Mouse (Mus musculus) embryonic facial prominence, embryonic 14.5 days (tissue): ENCODE data around the gene Myo3b. TPM values are rescaled to one million over a fixed set of nuclear protein-coding genes. Genes with fewer than 3 reads are reported as not detected.
"Not testable (repeated sequence)": the region's sequence is repeated elsewhere in the genome, so short reads cannot be mapped to it uniquely, and the experiment has no call there.

ENCODE experiments used
- ATAC-seq: fragments of 200-750 bp; cut with Nextera tagmentation; 2 replicates; pipeline ENCODE4 v1.8.0; 2017; ENCODE audit warnings: low read depth, moderate number of reproducible peaks, moderate TSS enrichment
- DNase-seq: peaks from one replicate; pipeline ENCODE4 v3.0.0-alpha.2; 2015; ENCODE audit warnings: low spot score
- H3K27ac ChIP-seq: fragments of 300-500 bp; sonication (generic); replicated peaks from 2 replicates; pipeline ENCODE4 v1.5.1; 2014; ENCODE audit warnings: low read depth, mild to moderate bottlenecking, low read length, moderate library complexity
- H3K27me3 ChIP-seq: fragments of 300-500 bp; sonication (generic); replicated peaks from 2 replicates; pipeline ENCODE4 v1.6.1; 2014; ENCODE audit warnings: low read length; ENCODE audit not compliant: control insufficient read depth, insufficient read depth
- H3K36me3 ChIP-seq: fragments of 300-500 bp; sonication (generic); 2 replicates; pipeline ENCODE4 v1.6.1; 2014; ENCODE audit warnings: low read length, mixed read lengths; ENCODE audit not compliant: control insufficient read depth, insufficient read depth
- H3K4me1 ChIP-seq: fragments of 300-500 bp; sonication (generic); 2 replicates; pipeline ENCODE4 v1.6.1; 2014; ENCODE audit warnings: antibody characterized with exemption, low read length; ENCODE audit not compliant: control insufficient read depth, insufficient read depth
- H3K4me2 ChIP-seq: fragments of 300-500 bp; sonication (generic); 2 replicates; pipeline ENCODE4 v1.6.1; 2014; ENCODE audit warnings: low read depth, mild to moderate bottlenecking, low read length, moderate library complexity, mixed read lengths
- H3K4me3 ChIP-seq: fragments of 300-500 bp; sonication (generic); 2 replicates; pipeline ENCODE4 v1.5.1; 2014; ENCODE audit warnings: low read depth, mild to moderate bottlenecking, low read length
- H3K9ac ChIP-seq: fragments of 300-500 bp; sonication (generic); 2 replicates; pipeline ENCODE4 v1.6.1; 2014; ENCODE audit warnings: low read depth, mild to moderate bottlenecking, low read length, moderate library complexity, mixed read lengths
- H3K9me3 ChIP-seq: fragments of 300-500 bp; sonication (generic); 2 replicates; pipeline ENCODE4 v1.6.1; 2016; ENCODE audit warnings: low read length; ENCODE audit not compliant: control insufficient read depth
- WGBS: fragments of 180-500 bp; shearing (Covaris S2); extraction: QIAGEN DNeasy Blood & Tissue Kit; methylation state at CpG from one replicate; pipeline ENCODE4 v1.1.7; 2014; 5-methylcytosine and 5-hydroxymethylcytosine counted together
- polyA plus RNA-seq: library from polyadenylated mRNA; unstranded; fragments of >200 nt; fragmentation: Nextera tagmentation; extraction: Ambion mirVana; gene quantifications from 2 replicates; pipeline ENCODE4 v1.2.1, GENCODE M21; 2014

Gene Myo3b
- 0.04 TPM in 1 of 2 replicates, not detected in the other for polyA plus RNA-seq

GRCm38 (mm10) chr2:70038752-70039151 is at the start of gene Myo3b:
Gene Myo3b (plus strand): TSS chr2:70039126.
- H3K27ac ChIP-seq: no peak within 1 kb of the TSS
- H3K4me1 ChIP-seq: 0 out of 2 replicates have a peak, but pooled peaks cover 3% of the 10 kb centered on the region
- no peaks in the 10 kb centered on the region for H3K27me3 ChIP-seq
- no peaks in the 10 kb centered on the region for H3K36me3 ChIP-seq
- ATAC-seq: no peak
- DNase-seq: no peak
- 18% methylated on average over 7 of the region's 7 CpGs for WGBS
- H3K9me3 ChIP-seq: no peaks in the 10 kb centered on the region
- H3K9ac ChIP-seq: 0 out of 2 replicates have a peak within 1 kb of the TSS, but pooled peaks have one; percentile 11
- no peak within 1 kb of the TSS for H3K4me2 ChIP-seq
- H3K4me3 ChIP-seq: no peak within 1 kb of the TSS

- Histone ChIP-seq H3K27me3 (no peaks in the 10 kb centered on the region), H3K9me3 (no peaks in the 10 kb centered on the region), H3K4me2 (no peak overlapping the region), H3K9ac (no peak overlapping the region), H3K27ac (no peak overlapping the region), H3K36me3 (peaks cover 75% of the 10 kb centered on the region), H3K4me1 (no peaks in the 10 kb centered on the region), H3K4me3 (no peak overlapping the region)
- ATAC-seq (no peak), DNase-seq (no peak)
- WGBS: 91% methylated on average over 6 of the region's 6 CpGs
Observed at GRCm38 (mm10) chr2:69989224-69989623, 49.7 kb upstream of the Myo3b start.

- Histone ChIP-seq H3K4me1 (no peaks in the 10 kb centered on the region), H3K4me3 (no peak overlapping the region), H3K36me3 (peaks cover 71% of the 10 kb centered on the region), H3K4me2 (no peak overlapping the region), H3K27me3 (no peaks in the 10 kb centered on the region), H3K9ac (no peak overlapping the region), H3K27ac (no peak overlapping the region), H3K9me3 (no peaks in the 10 kb centered on the region)
- no peak for ATAC-seq
- WGBS: 59% methylated on average over 2 of the region's 2 CpGs
- DNase-seq: no peak
Observed at GRCm38 (mm10) chr2:69990647-69991046, 48.3 kb upstream of the Myo3b start.

GRCm38 (mm10) chr2:69994082-69994736 is 44.7 kb upstream of the Myo3b start:
- not testable (repeated sequence) for H3K9me3 ChIP-seq, H3K4me3 ChIP-seq, H3K9ac ChIP-seq, H3K4me2 ChIP-seq, H3K27ac ChIP-seq, DNase-seq, H3K27me3 ChIP-seq, H3K4me1 ChIP-seq, ATAC-seq
- WGBS: 85% methylated on average over 3 of the region's 3 CpGs
- peaks cover 66% of the 10 kb centered on the region for H3K36me3 ChIP-seq

GRCm38 (mm10) chr2:69994779-69995178 is 44.1 kb upstream of the Myo3b start:
- peaks cover 61% of the 10 kb centered on the region for H3K36me3 ChIP-seq
- no peak overlapping the region for H3K27ac ChIP-seq
- DNase-seq (no peak), ATAC-seq (no peak)
- H3K27me3 ChIP-seq: no peaks in the 10 kb centered on the region
- H3K4me3 ChIP-seq: no peak overlapping the region
- no peaks in the 10 kb centered on the region for H3K9me3 ChIP-seq
- H3K4me2 ChIP-seq: no peak overlapping the region
- WGBS: 86% methylated on average over 2 of the region's 2 CpGs
- no peak overlapping the region for H3K9ac ChIP-seq
- H3K4me1 ChIP-seq: no peaks in the 10 kb centered on the region

- Histone ChIP-seq H3K9me3 (no peaks in the 10 kb centered on the region), H3K27ac (no peak overlapping the region), H3K4me1 (no peaks in the 10 kb centered on the region), H3K9ac (no peak overlapping the region), H3K4me2 (no peak overlapping the region), H3K27me3 (no peaks in the 10 kb centered on the region), H3K4me3 (no peak overlapping the region), H3K36me3 (peaks cover 51% of the 10 kb centered on the region)
- ATAC-seq (no peak), DNase-seq (no peak)
- WGBS: 87% methylated on average over 7 of the region's 7 CpGs
Observed at GRCm38 (mm10) chr2:69999097-69999770, 39.7 kb upstream of the Myo3b start.

GRCm38 (mm10) chr2:70000316-70000715 is 38.6 kb upstream of the Myo3b start:
- ATAC-seq: no peak
- Histone ChIP-seq H3K27ac (no peak overlapping the region), H3K4me1 (no peaks in the 10 kb centered on the region), H3K4me2 (no peak overlapping the region), H3K36me3 (peaks cover 46% of the 10 kb centered on the region), H3K9ac (no peak overlapping the region), H3K27me3 (no peaks in the 10 kb centered on the region), H3K4me3 (no peak overlapping the region), H3K9me3 (no peaks in the 10 kb centered on the region)
- 88% methylated on average over 6 of the region's 6 CpGs for WGBS
- no peak for DNase-seq

GRCm38 (mm10) chr2:70006492-70006891 is 32.4 kb upstream of the Myo3b start:
- no peak for ATAC-seq
- WGBS: 95% methylated on average over 2 of the region's 2 CpGs
- no peaks in the 10 kb centered on the region for H3K4me1 ChIP-seq
- H3K4me2 ChIP-seq: no peak overlapping the region
- peaks cover 35% of the 10 kb centered on the region for H3K36me3 ChIP-seq
- H3K9me3 ChIP-seq: no peaks in the 10 kb centered on the region
- no peak overlapping the region for H3K27ac ChIP-seq
- H3K9ac ChIP-seq: no peak overlapping the region
- no peaks in the 10 kb centered on the region for H3K27me3 ChIP-seq
- no peak for DNase-seq
- H3K4me3 ChIP-seq: no peak overlapping the region

- Histone ChIP-seq H3K36me3 (peaks cover 51% of the 10 kb centered on the region), H3K4me2 (no peak overlapping the region), H3K27me3 (no peaks in the 10 kb centered on the region), H3K27ac (no peak overlapping the region), H3K9ac (no peak overlapping the region), H3K9me3 (no peaks in the 10 kb centered on the region), H3K4me3 (no peak overlapping the region), H3K4me1 (no peaks in the 10 kb centered on the region)
- DNase-seq (no peak), ATAC-seq (no peak)
- 95% methylated on average over 8 of the region's 8 CpGs for WGBS
Observed at GRCm38 (mm10) chr2:70012941-70013340, 26.0 kb upstream of the Myo3b start.
